Mouse (Mus musculus) hindbrain, embryonic 14.5 days (tissue): ENCODE measurements around the gene Bcl2. TPM values are rescaled to one million over a fixed set of nuclear protein-coding genes. Genes with fewer than 3 reads are reported as not detected.

Source experiments
- ATAC-seq: fragments of 200-750 bp; cut with Nextera tagmentation; 2 replicates; pipeline ENCODE4 v1.8.0; 2017; ENCODE audit warnings: moderate number of reproducible peaks, mild to moderate bottlenecking, moderate TSS enrichment, moderate library complexity; ENCODE audit not compliant: low FRiP score
- DNase-seq: peaks from one replicate; pipeline ENCODE4 v3.0.0-alpha.2; 2015; ENCODE audit warnings: low spot score
- H3K27ac ChIP-seq: fragments of 300-500 bp; sonication (generic); 2 replicates; pipeline ENCODE4 v1.5.1; 2014; ENCODE audit warnings: mild to moderate bottlenecking, moderate library complexity
- H3K27me3 ChIP-seq: fragments of 300-500 bp; sonication (generic); 2 replicates; pipeline ENCODE4 v1.6.1; 2014; ENCODE audit warnings: mild to moderate bottlenecking, low read length, mixed read lengths; ENCODE audit not compliant: control insufficient read depth, insufficient read depth
- H3K36me3 ChIP-seq: fragments of 300-500 bp; sonication (generic); replicated peaks from 2 replicates; pipeline ENCODE4 v1.6.1; 2014; ENCODE audit not compliant: control insufficient read depth, insufficient read depth
- H3K4me1 ChIP-seq: fragments of 300-500 bp; sonication (generic); replicated peaks from 2 replicates; pipeline ENCODE4 v1.6.1; 2014; ENCODE audit warnings: antibody characterized with exemption, low read length, mixed read lengths; ENCODE audit not compliant: control insufficient read depth, insufficient read depth
- H3K4me2 ChIP-seq: fragments of 300-500 bp; sonication (generic); replicated peaks from 2 replicates; pipeline ENCODE4 v1.6.1; 2014; ENCODE audit warnings: mild to moderate bottlenecking, moderate library complexity
- H3K4me3 ChIP-seq: fragments of 300-500 bp; sonication (generic); replicated peaks from 2 replicates; pipeline ENCODE4 v1.5.1; 2014; ENCODE audit warnings: mild to moderate bottlenecking, low read length
- H3K9ac ChIP-seq: fragments of 300-500 bp; sonication (generic); 2 replicates; pipeline ENCODE4 v1.6.1; 2014
- H3K9me3 ChIP-seq: fragments of 300-500 bp; sonication (generic); 2 replicates; pipeline ENCODE4 v1.6.1; 2016; ENCODE audit warnings: low read length; ENCODE audit not compliant: control insufficient read depth
- WGBS: fragments of 180-500 bp; shearing (Covaris S2); extraction: QIAGEN DNeasy Blood & Tissue Kit; methylation state at CpG from one replicate; pipeline ENCODE4 v1.1.7; 2014; 5-methylcytosine and 5-hydroxymethylcytosine counted together
- microRNA-seq: library from miRNA; unstranded; fragments of <30 nt; microRNA quantifications from one replicate; pipeline ENCODE4, GENCODE M21; 2016
- polyA plus RNA-seq: library from polyadenylated mRNA; unstranded; fragments of >200 nt; fragmentation: Nextera tagmentation; extraction: Ambion mirVana; gene quantifications from 2 replicates; pipeline ENCODE4 v1.2.1, GENCODE M21; 2014

Gene Bcl2
- polyA plus RNA-seq, 1 experiment from 2014 or later: 11.9 TPM

DNA sequence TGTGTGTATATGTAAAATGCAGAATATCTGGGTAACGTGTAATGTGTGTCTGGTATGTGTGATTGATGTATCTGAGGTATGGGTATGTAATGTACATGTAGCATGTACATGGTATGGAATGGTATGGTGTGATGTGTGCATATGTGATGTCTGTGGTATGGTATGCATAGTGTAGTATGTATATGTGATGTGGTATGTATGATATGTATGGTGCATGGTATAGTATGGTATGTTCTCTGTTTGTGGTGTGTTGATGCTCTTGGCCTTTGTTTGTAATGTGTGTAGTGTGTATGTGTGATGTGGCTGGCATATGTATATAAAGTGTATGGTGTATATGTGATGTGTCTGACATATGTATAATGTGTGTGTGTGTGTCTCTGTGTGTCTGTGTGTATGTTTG is 206.5 kb downstream of the Bcl2 start:
- H3K9me3 ChIP-seq: no peaks in the 10 kb centered on the region
- H3K9ac ChIP-seq: no peak overlapping the region
- H3K4me1 ChIP-seq: no peaks in the 10 kb centered on the region
- H3K27me3 ChIP-seq: no peaks in the 10 kb centered on the region
- H3K27ac ChIP-seq: no peak overlapping the region
- ATAC-seq: no peak
- no peak for DNase-seq
- WGBS: 78% methylated on average over 1 of the region's 1 CpGs
- no peak overlapping the region for H3K4me3 ChIP-seq
- no peak overlapping the region for H3K4me2 ChIP-seq
- no peaks in the 10 kb centered on the region for H3K36me3 ChIP-seq

DNA sequence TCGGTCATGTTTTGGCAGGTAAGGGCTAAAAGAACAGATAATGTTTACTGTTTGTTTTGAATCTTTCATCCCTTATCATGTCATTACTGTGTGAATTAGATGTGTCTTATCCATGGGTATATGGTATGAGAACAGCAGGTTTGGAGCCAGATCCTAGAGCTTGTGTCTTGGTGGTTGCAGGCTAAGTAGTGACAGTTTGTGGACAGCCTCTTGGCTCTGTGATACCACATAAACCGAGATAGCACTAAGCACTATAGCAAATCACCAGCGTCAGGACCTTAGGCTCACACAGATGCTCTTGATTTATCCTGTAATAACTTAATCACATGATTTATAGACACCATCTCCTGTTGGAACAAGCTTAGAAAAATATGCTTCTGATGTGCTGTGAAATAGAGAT is 210.2 kb downstream of the Bcl2 start:
- H3K9ac ChIP-seq: no peak overlapping the region
- no peak overlapping the region for H3K4me2 ChIP-seq
- no peaks in the 10 kb centered on the region for H3K9me3 ChIP-seq
- H3K36me3 ChIP-seq: no peaks in the 10 kb centered on the region
- 95% methylated on average over 3 of the region's 3 CpGs for WGBS
- no peak overlapping the region for H3K27ac ChIP-seq
- DNase-seq (no peak), ATAC-seq (no peak)
- no peak overlapping the region for H3K4me3 ChIP-seq
- H3K27me3 ChIP-seq: no peaks in the 10 kb centered on the region
- no peaks in the 10 kb centered on the region for H3K4me1 ChIP-seq

DNA sequence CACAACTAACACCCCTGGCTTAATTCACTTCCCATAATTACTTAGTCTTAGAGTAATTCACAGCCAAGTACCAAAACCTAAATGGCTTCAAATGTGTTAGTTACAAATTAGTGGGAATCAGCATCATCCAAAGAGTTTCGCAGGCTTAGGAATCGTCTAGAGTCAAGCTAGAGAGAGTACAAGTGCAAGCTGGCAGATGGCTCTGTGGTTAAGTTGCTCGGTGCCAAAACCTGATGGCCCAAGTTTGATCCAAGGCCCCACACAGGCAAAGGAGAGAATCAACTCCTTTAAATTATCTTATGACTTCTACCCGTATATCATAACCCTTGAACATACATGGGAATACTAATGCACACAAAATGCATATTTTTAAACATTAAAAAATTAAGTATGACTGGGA is 210.7 kb downstream of the Bcl2 start:
- Histone ChIP-seq H3K4me3 (no peak overlapping the region), H3K4me1 (no peaks in the 10 kb centered on the region), H3K4me2 (no peak overlapping the region), H3K27me3 (no peaks in the 10 kb centered on the region), H3K9me3 (no peaks in the 10 kb centered on the region), H3K27ac (no peak overlapping the region), H3K9ac (no peak overlapping the region), H3K36me3 (no peaks in the 10 kb centered on the region)
- ATAC-seq (no peak), DNase-seq (no peak)
- 92% methylated on average over 4 of the region's 4 CpGs for WGBS

DNA sequence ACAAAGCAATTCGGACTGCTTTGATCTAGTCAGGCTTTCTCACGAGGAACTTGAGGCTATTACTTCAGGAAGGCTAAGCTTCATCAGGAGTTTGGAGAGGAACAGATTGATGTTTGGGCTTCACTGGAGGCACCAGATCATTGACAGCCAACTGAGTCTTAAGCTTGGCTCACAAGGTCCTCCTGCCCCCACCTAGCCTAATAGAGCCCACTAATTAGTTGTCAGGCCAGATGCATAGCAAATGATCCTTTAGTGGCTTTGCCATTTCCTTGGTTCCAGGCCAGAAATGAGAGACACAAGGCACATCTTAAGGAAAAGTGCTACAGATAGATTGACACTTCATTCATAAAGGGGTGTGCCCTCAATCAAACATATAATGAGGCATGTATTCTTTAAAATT is 216.1 kb downstream of the Bcl2 start:
- no peaks in the 10 kb centered on the region for H3K27me3 ChIP-seq
- H3K9ac ChIP-seq: no peak overlapping the region
- ATAC-seq (no peak), DNase-seq (no peak)
- no peak overlapping the region for H3K27ac ChIP-seq
- H3K9me3 ChIP-seq: no peaks in the 10 kb centered on the region
- H3K4me3 ChIP-seq: no peak overlapping the region
- no peaks in the 10 kb centered on the region for H3K36me3 ChIP-seq
- WGBS: 79% methylated on average over 2 of the region's 2 CpGs
- H3K4me1 ChIP-seq: no peaks in the 10 kb centered on the region
- no peak overlapping the region for H3K4me2 ChIP-seq

Small RNA genes lying within 50 kb of the gene (microRNA-seq; reads per million reads assigned to microRNA genes)
- gene Mir3473f: not detected

Other genes starting within 250 kb of the Bcl2 start
- gene Kdsr, start 45.5 kb upstream of the Bcl2 start, polyA plus RNA-seq: 15.2 and 16.1 TPM in 2 replicates
- 36.0 and 39.4 TPM in 2 replicates for gene Vps4b, start 82.5 kb upstream of the Bcl2 start, polyA plus RNA-seq
- gene Serpinb5, start 146.9 kb upstream of the Bcl2 start, polyA plus RNA-seq: 0.19 TPM in 1 of 2 replicates, not detected in the other
- 0.12 TPM in 1 of 2 replicates, not detected in the other for gene Serpinb12, start 220.2 kb upstream of the Bcl2 start, polyA plus RNA-seq